Mouse (Mus musculus) testis, adult 2 months (tissue): ENCODE results near the gene Herpud1. TPM values are rescaled to one million over a fixed set of nuclear protein-coding genes. Genes with fewer than 3 reads are reported as not detected.
"Not testable (repeated sequence)": the region's sequence is repeated elsewhere in the genome, so short reads cannot be mapped to it uniquely, and the experiment has no call there.

ENCODE experiments used
- H3K27ac ChIP-seq: fragments of 200-500 bp; 2 replicates; pipeline ENCODE4 v1.5.1; 2012; ENCODE audit warnings: low read depth, low read length; ENCODE audit not compliant: control insufficient read depth, insufficient read depth
- H3K27me3 ChIP-seq: fragments of 200-500 bp; 2 replicates; pipeline ENCODE4 v1.6.1; 2012; ENCODE audit warnings: mild to moderate bottlenecking, low read length, moderate library complexity; ENCODE audit not compliant: control insufficient read depth, insufficient read depth
- H3K36me3 ChIP-seq: fragments of 200-500 bp; 2 replicates; pipeline ENCODE4 v1.6.1; 2012; ENCODE audit warnings: mild to moderate bottlenecking, low read length; ENCODE audit not compliant: control insufficient read depth, insufficient read depth
- H3K4me1 ChIP-seq: fragments of 200-500 bp; 2 replicates; pipeline ENCODE4 v1.6.1; 2012; ENCODE audit warnings: low read length; ENCODE audit not compliant: control insufficient read depth, insufficient read depth
- H3K4me3 ChIP-seq: fragments of 200-500 bp; 2 replicates; pipeline ENCODE4 v1.5.1; 2012; ENCODE audit warnings: low read depth, mild to moderate bottlenecking, low read length, moderate library complexity, mixed read lengths; ENCODE audit not compliant: control insufficient read depth
- CTCF ChIP-seq: fragments of 200-500 bp; IDR thresholded peaks from 2 replicates; pipeline ENCODE4 v1.5.1; 2012; ENCODE audit warnings: low read depth, mild to moderate bottlenecking, inconsistent platforms, low read length, moderate library complexity; ENCODE audit not compliant: control insufficient read depth, insufficient read depth, insufficient replicate concordance
- POLR2A ChIP-seq: fragments of 200-500 bp; IDR thresholded peaks from 2 replicates; pipeline ENCODE4 v1.6.1; 2012; ENCODE audit warnings: low read depth, mild to moderate bottlenecking, inconsistent platforms, low read length, moderate library complexity; ENCODE audit not compliant: control insufficient read depth
- polyA plus RNA-seq: library from polyadenylated mRNA; depleted of rRNA; stranded (reverse); fragments of >200 nt; gene quantifications from 2 replicates; pipeline ENCODE4 v1.2.3, GENCODE M21; 2012

Gene Herpud1
- polyA plus RNA-seq, 1 experiment = 227 TPM

GRCm38 (mm10) chr8:94395851-94396540 is 9.8 kb downstream of the Herpud1 start:
- no peaks in the 10 kb centered on the region for H3K4me1 ChIP-seq
- no peak overlapping the region for H3K4me3 ChIP-seq
- TF ChIP-seq POLR2A (no peak), CTCF (no peak)
- no peak overlapping the region for H3K27ac ChIP-seq
- H3K27me3 ChIP-seq = no peaks in the 10 kb centered on the region
- peaks cover 3% of the 10 kb centered on the region for H3K36me3 ChIP-seq

- Histone ChIP-seq H3K27ac (no peak overlapping the region), H3K36me3 (peaks cover 2% of the 10 kb centered on the region), H3K27me3 (no peaks in the 10 kb centered on the region), H3K4me1 (no peaks in the 10 kb centered on the region), H3K4me3 (no peak overlapping the region)
- TF ChIP-seq CTCF (peak; percentile 65; the same call in 1 of the 2 replicates), POLR2A (no peak)
Observed at GRCm38 (mm10) chr8:94396964-94397657, 10.9 kb downstream of the Herpud1 start.

GRCm38 (mm10) chr8:94398587-94398986 is 12.3 kb downstream of the Herpud1 start:
- no peaks in the 10 kb centered on the region for H3K27me3 ChIP-seq
- no peak overlapping the region for H3K27ac ChIP-seq
- no peak for TF ChIP-seq CTCF
- no peak for TF ChIP-seq POLR2A
- H3K4me1 ChIP-seq = no peaks in the 10 kb centered on the region
- H3K36me3 ChIP-seq = peaks cover 1% of the 10 kb centered on the region
- H3K4me3 ChIP-seq = no peak overlapping the region

GRCm38 (mm10) chr8:94399361-94399953 is 13.2 kb downstream of the Herpud1 start:
- TF ChIP-seq CTCF (no peak), POLR2A (no peak)
- no peaks in the 10 kb centered on the region for H3K27me3 ChIP-seq
- no peak overlapping the region for H3K4me3 ChIP-seq
- H3K27ac ChIP-seq = no peak overlapping the region
- H3K36me3 ChIP-seq = peaks cover 1% of the 10 kb centered on the region
- H3K4me1 ChIP-seq = no peaks in the 10 kb centered on the region; the same call in 1 of the 2 replicates

- not testable (repeated sequence) for H3K36me3 ChIP-seq, H3K27me3 ChIP-seq, H3K4me3 ChIP-seq, H3K27ac ChIP-seq, H3K4me1 ChIP-seq
Observed at GRCm38 (mm10) chr8:94399957-94400356, 13.7 kb downstream of the Herpud1 start.

GRCm38 (mm10) chr8:94408443-94409080 is 22.3 kb downstream of the Herpud1 start:
- TF ChIP-seq POLR2A = no peak
- Histone ChIP-seq H3K36me3 (no peaks in the 10 kb centered on the region), H3K27me3 (no peaks in the 10 kb centered on the region), H3K4me3 (no peak overlapping the region), H3K4me1 (peaks cover 2% of the 10 kb centered on the region; the same call in 1 of the 2 replicates), H3K27ac (no peak overlapping the region)

- H3K27ac ChIP-seq = no peak overlapping the region
- TF ChIP-seq CTCF (no peak), POLR2A (no peak)
- no peak overlapping the region for H3K4me3 ChIP-seq
- no peaks in the 10 kb centered on the region for H3K27me3 ChIP-seq
- H3K36me3 ChIP-seq = no peaks in the 10 kb centered on the region
- H3K4me1 ChIP-seq = peaks cover 2% of the 10 kb centered on the region; the same call in 1 of the 2 replicates
Observed at GRCm38 (mm10) chr8:94409523-94409922, 23.3 kb downstream of the Herpud1 start.
